Mouse (Mus musculus) right cerebral cortex, adult 2 months (tissue): Measurements from ENCODE around the gene Phka2.

Experiments used
- DNase-seq, 2 experiments: peaks; one replicate each; pipeline ENCODE4 v3.0.0; 2021 to 2022; ENCODE audit warnings: low spot score in 2 of 2

Gene Phka2

DNA sequence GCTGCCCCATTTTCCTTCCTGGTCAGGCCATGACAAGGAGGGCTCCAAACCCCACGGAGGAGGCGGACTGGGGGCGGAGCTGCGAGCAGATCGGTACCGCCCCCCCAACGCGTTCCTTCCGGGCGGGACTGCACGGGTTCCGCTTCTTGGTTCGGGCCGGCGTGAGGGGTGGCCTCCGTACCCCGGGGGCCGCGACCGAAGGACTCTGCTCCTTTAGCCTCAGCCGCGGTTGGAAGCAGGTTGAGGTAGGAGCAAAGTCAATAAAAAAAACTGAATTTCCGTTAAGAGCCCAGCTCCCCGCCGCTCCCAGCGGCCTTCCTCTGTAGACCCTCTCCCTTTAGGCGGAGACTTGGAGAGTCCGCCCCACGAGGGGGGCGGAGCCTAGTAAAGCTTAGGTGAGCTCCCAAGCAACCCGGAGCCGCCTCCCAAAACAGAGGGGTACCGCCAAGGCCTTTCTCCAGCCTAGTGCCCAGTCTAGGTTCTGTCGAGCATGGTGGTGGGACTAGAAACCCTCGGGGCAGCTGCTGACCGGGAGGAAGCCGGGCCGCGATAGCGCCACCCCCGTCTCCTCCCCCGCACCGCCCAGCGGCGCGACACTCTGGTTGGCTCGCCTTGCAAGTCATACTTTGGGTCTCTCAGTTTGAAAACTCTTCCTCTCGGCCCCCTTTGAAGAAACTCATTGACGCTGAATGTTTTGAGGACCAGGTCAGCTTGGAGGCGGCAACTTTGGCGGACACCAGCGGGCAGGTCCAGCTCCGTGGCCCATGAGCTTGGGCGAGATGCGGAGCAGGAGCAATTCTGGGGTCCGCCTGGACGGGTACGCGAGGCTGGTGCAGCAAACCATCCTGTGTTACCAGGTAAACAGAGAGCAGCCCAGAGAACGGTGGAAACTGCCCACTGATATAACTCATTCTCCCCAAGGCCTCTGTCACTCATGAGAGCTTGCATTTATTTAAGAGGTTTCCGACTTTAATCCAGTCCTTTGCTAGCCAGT, at the start of gene Phka2:
Gene Phka2, plus strand, starts transcription at position 119 of the 994 bp plus-strand sequence.
- peak; percentile 63 to 75 for DNase-seq

DNA sequence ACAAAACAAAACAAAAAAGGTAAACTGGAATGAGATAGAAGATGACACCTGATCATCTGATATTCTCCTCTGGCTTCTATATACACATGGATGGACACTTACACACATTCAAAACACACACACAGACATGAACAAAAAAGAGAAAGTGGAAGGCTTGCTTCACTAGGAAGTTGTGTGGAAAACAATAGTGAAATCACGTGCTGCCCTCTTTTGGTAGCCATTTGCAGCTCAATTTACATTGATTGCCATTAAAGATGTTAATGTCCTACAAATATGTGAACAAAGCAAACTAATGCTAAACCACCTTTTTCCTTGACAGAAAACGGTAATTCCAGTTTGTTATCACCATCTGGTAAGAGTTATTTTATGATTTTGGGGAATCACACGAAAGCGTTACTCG, 46.3 kb upstream of the Phka2 start:
- DNase-seq, result no peak

DNA sequence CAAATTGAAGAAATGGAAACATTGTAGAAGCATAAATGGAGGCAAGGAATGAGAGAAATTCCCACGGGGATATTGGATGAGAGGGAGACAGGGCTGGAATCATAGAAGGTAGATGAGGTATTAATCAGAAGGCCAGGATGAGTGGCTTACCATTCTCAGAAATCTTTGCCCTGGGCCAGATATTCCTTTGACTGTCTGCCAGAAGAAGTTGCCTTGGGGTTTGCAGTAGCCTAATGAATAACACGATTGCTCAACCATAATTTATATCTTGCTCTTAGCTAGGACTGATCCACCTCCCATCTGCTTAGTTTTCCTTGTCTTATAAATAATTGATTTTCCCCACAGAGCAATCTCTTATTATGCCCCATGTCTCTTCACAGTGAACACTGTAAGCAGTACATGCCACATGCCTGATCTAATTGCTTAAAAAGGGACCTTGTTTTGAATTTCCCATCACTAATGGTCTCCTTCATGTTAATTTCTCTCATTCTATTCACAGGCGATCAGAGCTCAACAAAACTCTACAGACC, 30.6 kb upstream of the Phka2 start:
- no peak for DNase-seq

DNA sequence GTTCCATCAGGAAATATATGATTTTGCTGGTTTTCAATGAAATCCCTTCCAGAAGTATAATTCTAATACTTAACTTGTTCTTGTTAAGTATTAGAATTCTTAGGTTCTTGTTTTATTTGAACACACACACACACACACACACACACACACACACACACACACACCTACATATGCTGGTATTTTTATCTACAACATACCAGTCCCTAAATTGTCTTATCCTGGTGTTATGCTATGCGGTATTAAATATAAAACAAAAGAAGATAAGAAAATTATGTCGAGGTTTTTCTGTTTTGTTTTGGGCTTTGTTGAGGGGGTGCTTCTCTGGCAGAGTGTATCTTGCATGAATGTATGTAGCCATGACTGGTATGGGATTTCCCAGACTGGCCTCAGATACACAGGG, 12.2 kb upstream of the Phka2 start:
- no peak for DNase-seq

DNA sequence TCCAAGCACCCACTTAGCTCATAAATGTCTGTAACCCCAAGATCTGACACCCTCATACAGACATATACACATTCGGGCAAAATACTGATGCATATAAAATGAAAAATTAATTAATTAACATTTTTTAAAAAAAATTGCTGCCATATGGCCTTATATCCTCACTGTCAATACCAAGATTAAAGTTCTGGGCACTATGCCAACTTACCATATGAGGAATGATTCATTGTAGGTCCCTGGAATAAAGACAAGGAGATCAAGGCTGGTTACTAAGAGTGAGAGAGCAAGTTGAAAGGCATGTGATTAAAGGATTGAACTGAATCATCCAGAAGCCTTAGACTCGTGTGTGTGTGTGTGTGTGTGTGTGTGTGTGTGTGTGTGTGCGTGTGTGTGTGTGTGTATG, 7.6 kb upstream of the Phka2 start:
- DNase-seq, result no peak

DNA sequence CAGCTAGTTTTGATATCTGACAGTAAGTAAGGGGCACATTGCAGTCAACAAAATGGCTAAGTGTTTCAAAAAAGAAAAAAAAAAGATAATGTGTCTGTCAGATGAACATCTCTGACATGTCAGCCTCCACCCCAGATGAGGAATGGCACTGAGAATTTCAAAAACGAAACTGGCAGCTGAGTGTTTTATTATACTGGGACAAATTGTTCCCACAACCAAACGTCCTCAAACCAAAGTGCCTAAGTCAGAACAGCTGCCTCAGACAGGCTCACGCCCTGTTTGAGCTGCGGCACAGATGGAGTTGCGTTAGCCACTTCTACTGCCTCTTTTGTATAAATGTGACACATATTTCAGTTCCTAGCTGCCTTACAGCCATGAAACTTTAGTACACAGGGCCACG, 7.0 kb upstream of the Phka2 start:
- no peak for DNase-seq

DNA sequence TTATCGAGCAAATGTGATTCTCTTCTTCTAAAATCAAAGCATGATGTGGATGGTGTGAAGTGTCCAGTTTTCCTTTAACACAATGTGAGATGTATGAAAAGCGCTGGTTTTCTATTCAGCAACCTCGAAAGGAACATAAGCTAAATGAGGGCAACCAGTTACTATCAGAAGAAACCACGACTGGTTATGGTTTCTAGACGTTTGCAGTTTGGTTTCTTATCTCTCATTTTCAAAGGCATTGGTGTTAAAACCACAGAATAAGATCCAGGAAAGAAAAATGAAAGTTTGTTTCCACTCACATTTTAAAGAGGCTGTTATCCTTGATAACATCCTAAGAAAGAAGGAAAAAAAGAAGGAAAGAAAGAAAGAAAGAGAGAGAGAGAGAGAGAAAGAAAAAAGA, 5.5 kb upstream of the Phka2 start:
- no peak for DNase-seq

DNA sequence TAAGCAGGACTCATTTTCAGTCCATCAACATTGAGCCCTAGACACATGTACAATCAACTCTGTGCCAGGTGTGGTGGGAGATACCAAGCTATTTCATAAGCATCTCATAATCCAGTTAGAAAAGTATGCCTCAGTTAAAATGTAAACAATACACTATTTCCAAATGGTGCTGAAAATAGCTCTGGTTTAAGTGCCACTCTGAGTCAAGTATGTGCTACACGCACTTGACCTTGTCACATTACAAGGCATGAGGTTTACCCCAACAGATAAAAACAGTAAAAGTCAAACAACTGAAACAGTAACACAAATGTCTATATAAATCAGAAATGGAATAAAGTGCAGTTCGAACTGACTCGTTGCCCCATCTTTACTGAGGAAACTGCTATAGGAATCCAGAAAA, 871 bp upstream of the Phka2 start:
- no peak for DNase-seq

DNA sequence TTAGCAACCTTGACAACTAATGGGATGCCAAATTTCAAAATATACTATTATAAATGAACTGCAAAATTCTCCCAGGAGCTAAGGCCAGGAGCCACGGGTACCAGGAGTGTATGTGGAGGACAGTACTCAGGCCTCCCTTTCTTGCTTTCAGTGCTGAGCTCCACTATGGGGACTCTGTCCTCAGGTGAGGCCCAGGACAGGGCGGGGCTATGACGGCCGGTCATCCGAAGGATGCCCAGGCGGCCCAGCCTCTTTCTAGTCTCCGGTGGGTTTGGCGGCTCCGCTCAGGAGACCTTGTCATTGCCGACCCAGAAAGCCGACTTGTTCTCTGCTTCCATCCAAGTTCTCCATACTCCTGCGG, 299 bp upstream of the Phka2 start:
- DNase-seq, result no peak

DNA sequence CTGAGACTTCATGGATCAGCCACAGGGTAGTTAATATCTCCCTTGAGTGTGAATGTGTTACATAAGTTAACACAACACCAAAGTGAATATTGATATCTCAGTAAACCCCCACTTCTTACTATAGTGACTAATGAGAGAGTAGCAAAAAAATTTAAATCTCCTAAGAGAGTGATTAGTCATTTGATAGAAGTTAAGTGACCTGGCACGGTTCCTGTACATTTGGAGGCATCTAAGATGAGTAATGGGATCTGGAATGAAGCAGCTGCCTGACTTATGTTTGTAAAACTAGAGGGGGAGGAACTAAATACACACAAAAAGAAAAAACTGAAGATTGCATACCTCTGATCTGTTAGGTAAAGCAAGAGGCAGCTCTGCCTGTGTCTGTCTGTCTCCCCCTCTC, 7.1 kb downstream of the Phka2 start:
- DNase-seq, result no peak

DNA sequence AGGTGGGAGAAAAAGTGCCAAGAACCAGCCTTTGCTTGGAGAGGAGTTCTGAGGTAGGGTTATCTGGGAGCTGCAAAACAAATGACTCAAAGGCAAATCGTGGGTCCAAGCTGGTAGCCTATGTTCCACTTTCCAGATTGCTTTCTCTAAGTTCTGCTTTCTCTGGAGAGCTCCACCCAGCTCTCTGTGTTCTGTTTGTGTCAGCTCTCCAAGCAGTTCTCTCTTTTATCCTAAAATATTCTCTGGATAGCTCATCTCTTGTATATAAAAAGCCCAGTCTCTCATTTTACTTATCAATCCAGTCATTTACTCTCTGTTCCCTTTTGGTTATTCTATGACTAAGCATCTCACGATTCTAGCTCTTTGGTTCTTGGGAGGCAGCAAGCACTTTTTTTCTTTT, 8.2 kb downstream of the Phka2 start:
- DNase-seq, result no peak

DNA sequence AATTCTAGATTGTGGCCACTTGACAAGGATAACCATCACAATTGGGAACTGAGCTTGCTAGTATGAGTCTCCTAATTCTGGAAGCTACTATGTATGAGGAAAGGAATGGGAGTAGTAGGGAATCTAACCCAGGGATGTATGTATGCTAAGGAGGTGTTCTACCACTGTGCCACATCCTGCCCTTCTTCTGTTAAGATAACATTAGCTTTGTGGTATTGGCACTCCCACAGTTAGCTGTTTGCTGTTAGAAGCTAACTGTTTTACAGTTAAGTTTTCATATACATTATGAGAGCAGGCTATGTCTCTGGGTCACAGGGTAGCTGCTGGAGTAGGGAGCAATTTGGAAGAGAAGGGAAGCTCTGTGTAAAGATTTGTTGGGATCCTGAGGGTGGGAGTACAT, 14.1 kb downstream of the Phka2 start:
- DNase-seq, result no peak

DNA sequence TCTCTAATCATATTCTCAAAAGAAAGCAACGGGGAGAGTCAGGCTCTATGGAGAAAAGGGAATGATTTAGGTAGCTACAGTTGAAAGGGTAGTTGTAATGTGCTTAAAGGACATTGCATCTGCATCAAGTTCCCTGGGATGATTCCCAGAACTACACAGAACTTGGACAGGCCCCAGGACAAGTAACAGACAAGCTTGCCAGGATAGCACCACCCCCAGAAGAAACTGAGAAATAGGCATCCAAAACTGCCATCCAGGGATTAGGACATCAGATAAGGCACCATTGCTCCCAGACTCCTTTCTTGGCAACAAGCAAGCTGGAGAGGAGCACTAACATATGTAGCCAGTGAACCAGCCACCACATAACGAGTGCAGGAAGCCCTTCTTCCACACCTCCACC, 40.8 kb downstream of the Phka2 start:
- peak in 1 of 2 experiments; percentile 4 for DNase-seq

DNA sequence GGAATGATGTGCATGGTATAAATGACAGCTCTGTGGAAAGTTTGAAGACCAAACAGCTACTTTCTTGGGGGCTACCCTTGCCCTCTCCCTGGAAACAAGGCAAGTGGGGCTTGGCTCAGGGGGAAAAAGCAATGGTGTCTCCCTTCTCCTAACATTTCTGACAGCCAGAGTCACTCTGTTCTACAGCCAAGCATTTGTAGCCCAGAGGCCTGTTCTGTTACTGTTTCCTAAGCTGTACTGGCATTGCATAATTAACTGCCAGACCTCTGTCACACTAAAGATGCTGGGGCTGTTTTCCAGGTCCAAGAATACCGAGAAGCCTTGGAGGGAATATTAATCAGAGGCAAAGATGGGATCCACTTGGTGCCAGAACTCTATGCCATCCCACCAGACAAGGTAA, 46.9 kb downstream of the Phka2 start:
- DNase-seq, result no peak

DNA sequence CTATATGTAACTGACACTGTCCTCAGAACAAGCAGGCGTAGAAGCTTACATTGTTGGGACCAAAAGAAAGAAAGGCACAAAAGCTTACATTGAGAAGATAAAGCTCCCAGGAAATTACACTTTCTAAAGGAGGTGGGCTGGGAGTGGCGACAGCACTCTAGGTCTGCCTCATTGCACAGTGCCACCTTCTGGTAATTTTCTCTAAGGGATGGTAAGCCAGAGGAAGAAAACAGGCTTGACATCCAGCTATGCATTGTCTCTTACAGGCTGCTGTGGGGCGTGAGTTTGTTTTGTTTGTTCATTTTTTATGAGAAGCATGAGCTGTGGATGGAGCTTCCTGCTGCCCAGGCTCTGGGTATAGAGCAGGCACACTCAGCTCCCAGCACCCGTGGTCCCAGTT, 50.1 kb downstream of the Phka2 start:
- peak; percentile 7 to 9 for DNase-seq

DNA sequence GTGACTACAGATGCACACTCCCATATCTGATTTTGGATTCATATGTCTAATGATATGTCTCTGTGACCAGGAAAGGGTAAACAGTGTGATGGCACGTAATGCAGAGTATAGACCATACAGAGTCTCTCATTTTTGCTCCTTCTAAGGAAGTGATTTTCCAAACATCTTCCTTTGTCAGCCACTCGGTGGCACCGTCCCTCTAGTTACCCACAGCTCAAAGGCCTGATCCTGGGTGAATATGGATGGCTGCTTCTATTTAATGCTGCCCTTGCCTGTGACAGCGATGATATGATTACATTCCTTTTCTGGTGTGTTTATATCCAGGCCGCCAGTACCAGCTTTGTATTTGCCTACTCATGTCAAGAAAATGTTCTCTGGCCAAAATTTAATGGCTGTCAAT, 81.6 kb downstream of the Phka2 start:
- no peak for DNase-seq

DNA sequence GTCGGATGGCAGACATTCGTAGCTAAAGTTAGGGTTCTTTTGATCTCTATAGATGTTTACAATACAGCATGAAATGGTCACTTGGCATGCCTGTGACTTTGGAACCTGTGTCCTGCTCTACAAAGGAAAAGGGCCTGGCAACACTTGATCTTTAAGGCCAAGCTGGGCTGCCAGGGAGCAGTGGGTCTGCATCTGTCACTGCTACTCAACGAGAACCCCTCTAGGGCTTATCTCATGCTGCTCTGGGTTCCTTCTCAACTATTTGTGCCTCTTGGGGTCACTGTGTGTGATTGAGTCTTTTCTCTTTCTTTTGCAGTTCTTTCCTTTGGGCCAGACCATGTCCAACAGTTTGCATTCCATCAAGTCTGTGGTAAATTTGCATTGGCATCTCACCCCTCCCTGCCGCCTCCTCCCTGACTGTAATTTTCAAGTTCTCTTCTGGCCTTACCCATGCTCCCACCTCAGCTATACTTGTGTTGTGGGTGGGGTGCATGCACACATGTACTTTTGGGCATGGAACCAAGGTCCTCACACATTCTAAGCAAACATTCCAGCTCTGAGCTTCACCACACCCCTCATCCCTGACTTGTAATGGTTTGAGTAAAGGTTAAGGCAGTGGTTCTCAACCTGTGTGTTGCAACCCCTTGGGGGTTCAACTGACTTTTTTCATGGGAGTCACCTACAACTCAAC, 82.3 kb downstream of the Phka2 start:
- no peak for DNase-seq

DNA sequence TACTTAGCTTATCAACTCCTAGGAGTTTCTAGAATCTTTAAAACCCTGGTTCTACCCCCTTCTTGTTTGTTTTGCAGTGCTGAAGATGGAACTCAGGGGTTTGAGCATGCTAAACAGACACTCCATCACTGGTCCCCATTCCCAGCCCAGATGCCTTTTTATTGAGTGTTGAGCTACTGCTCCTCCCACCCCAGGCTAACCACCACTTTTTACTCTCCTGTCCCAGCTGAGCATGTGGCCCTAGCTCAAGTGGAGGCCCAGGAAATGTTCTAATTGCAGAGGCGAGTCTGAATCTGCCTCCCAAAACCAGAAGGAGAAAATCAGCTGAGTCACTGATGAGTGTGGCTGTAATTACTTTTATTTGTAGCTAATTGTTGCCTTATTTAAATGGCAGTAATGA, 83.1 kb downstream of the Phka2 start:
- no peak for DNase-seq

DNA sequence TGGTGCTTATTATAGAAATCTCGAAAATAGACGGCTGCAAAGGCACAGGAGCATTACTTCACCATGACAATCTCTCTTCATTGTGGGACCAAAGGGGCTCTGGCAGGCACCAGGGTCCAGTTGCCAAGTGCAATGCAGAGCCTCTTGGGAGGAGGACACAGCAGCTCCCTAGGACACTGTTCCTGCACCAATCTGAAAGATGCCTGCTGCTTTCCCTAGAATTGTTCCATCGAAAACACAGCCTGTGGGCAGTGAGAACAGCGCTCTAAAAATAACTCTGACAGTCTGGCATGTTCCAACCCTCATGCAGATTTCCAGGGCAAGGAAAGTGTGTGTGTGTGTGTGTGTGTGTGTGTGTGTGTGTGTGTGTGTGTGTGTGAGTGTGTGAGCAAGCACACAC, 86.6 kb downstream of the Phka2 start:
- no peak for DNase-seq

DNA sequence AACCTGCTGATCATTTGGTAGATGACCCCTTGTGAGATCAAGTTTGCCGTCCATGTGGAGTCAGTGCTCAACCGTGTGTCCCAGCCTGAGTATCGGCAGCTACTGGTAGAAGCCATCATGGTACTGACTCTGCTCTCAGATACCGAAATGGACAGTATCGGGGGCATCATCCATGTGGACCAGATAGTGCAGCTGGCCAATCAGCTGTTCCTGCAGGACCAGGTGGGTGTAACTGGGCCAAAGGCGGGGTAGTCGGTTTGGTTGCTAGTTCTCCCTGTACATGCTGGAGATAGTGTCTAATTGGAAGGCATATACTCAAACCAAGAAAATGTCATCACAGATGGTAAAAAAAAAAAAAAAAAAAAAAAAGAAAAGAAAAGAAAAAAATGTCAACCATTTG, 88.2 kb downstream of the Phka2 start:
- no peak for DNase-seq

DNA sequence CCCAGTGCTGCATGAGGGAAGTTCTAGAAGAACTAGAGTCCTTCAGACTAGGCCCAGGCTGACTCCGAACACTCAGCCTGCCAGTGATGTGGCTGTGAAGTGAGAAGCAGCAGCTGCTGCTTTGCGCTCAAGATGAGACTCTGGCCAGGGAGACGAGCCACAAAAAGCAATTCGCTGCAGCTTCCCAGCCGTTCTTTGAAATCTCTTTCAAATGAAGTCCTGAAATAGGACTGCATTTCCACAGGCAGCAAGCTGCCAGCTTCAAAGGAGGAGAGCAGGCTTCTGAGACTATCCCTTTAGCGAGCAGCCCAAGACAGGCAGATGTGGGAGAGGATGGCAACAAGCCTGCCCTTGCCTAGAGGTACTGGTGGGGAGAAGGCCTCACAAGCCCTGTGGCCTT, 91.0 kb downstream of the Phka2 start:
- no peak for DNase-seq

DNA sequence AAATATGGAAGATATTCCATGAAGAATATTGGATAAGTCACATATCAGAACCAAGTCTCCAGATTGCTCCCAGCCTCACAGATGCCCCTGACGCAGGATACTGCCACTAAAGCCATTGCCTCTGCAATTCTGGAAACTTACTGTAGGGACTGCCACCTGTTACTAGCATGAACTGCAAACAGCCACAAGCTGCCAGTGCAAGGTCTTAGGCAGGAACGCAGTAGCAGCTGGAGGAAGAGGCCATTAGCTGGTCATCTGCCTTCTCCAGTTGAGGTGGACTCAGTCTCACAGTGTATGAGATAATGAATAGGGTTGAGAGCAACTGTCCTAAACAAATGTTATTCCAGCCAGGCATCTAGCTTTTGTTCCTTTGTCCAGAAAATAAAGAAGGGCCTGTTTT, 96.1 kb downstream of the Phka2 start:
- no peak for DNase-seq
